Mouse (Mus musculus) spleen, adult 2 months (tissue): ENCODE data around the gene Slc24a3. TPM values are rescaled to one million over a fixed set of nuclear protein-coding genes. Genes with fewer than 3 reads are reported as not detected.

Experiments used
- DNase-seq, 2 experiments: peaks; one replicate each; pipeline versions ENCODE4 v3.0.0 to v3.0.0-alpha.2; 2012 to 2021; ENCODE audit warnings: low spot score in 2 of 2, low read depth in 1 of 2
- H3K27ac ChIP-seq: fragments of 200-500 bp; 2 replicates; pipeline ENCODE4 v1.5.1; 2012; ENCODE audit warnings: low read length, inconsistent platforms; ENCODE audit not compliant: insufficient read depth
- H3K27me3 ChIP-seq: fragments of 200-500 bp; 2 replicates; pipeline ENCODE4 v1.6.1; 2012; ENCODE audit warnings: mild to moderate bottlenecking, moderate library complexity, low read length, inconsistent platforms; ENCODE audit not compliant: control insufficient read depth, insufficient read depth
- H3K36me3 ChIP-seq: fragments of 200-500 bp; 2 replicates; pipeline ENCODE4 v1.6.1; 2012; ENCODE audit warnings: mild to moderate bottlenecking, low read length, inconsistent platforms; ENCODE audit not compliant: control insufficient read depth, insufficient read depth
- H3K4me1 ChIP-seq: fragments of 200-500 bp; 2 replicates; pipeline ENCODE4 v1.6.1; 2011; ENCODE audit warnings: inconsistent platforms; ENCODE audit not compliant: control insufficient read depth, insufficient read depth, insufficient read length
- H3K4me3 ChIP-seq: fragments of 200-500 bp; 2 replicates; pipeline ENCODE4 v1.5.1; 2011; ENCODE audit warnings: mild to moderate bottlenecking, inconsistent platforms; ENCODE audit not compliant: insufficient read depth, insufficient read length; ENCODE audit errors: extremely low read depth
- CTCF ChIP-seq: fragments of 200-500 bp; IDR thresholded peaks from 2 replicates; pipeline ENCODE4 v1.5.1; 2011; ENCODE audit warnings: mild to moderate bottlenecking, inconsistent platforms; ENCODE audit not compliant: insufficient read depth, insufficient read length, insufficient replicate concordance; ENCODE audit errors: extremely low read depth
- POLR2A ChIP-seq: fragments of 200-500 bp; IDR thresholded peaks from 2 replicates; pipeline ENCODE4 v1.6.1; 2011; ENCODE audit warnings: low read depth, low read length, inconsistent platforms
- WGBS: fragments of 180-500 bp; shearing (Covaris S2); methylation state at CpG from one replicate; pipeline ENCODE4 v1.1.7; 2018; 5-methylcytosine and 5-hydroxymethylcytosine counted together
- polyA plus RNA-seq: library from polyadenylated mRNA; depleted of rRNA; stranded (reverse); fragments of >200 nt; gene quantifications from 2 replicates; pipeline ENCODE4 v1.2.3, GENCODE M21; 2012

The Slc24a3 gene
- polyA plus RNA-seq, 1 experiment: 1.9 TPM

DNA sequence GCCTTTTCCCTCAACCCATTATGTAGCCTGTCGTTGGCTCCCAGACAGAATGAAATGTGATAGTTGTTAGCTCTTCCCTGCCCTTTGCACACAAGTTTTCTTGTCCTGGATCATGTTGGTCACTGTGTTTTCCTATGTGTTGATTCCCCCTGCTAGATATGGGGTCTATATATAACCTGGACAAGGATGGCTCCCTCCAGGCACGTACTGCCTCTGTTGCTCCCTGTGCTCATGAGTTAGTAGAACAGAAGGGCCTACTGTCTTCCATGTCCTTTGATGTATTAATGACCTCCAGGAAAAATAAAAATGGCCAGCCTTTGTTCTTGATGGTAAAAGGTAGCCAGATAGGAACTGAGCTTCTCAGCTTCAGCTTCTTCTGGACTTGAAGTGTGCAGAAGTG, 251.5 kb downstream of the Slc24a3 start:
- Histone ChIP-seq H3K4me1 (no peaks in the 10 kb centered on the region), H3K36me3 (no peaks in the 10 kb centered on the region), H3K27ac (no peak overlapping the region), H3K27me3 (no peaks in the 10 kb centered on the region), H3K4me3 (no peak overlapping the region)
- DNase-seq: no peak
- no peak for TF ChIP-seq POLR2A
- no peak for TF ChIP-seq CTCF
- 83% methylated on average over 2 of the region's 2 CpGs for WGBS

DNA sequence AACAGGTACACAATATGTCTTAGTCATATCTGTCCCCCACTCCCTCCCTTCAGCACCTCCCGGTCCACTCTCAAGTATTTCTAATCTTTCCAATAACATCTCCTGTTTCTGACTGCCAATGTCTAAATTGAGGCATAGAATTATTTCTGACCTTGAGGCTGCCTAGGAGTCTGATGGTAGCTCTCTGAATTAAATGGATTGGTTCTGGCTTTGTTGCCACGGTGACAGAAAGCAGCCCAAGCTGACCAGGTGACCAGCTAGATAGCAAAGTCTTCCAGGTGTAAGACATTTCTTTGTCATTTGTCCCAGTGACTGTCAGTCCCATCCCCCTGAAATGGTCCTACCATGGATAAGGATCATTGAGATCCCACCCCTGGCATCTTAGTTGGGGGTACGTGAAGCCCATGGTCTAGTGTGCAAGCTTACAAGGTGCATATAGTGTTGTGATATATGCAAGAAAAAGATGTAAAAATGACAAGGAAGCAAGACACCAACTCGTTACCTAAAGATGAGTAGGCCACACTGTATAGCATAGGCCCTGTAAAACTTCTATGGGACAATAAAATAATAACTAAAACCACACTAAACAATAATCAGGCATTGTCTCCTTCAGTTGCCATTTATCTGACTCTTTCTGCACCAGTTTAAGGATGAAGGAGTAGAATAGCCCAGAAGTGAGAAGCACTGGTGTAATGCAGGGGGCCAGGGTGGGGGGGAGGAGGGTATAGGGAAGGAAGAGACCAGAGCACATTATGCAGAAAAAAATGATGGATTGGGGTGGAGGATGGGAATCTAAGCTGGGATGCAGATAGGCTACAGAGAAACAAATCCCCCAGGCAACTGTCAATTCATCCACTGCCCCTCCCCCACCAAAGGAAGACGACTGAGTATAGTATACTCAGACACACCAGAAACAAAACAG, 253.7 kb downstream of the Slc24a3 start:
- no peaks in the 10 kb centered on the region for H3K4me1 ChIP-seq
- no peaks in the 10 kb centered on the region for H3K27me3 ChIP-seq
- no peaks in the 10 kb centered on the region for H3K36me3 ChIP-seq
- 85% methylated on average over 5 of the region's 5 CpGs for WGBS
- H3K4me3 ChIP-seq: no peak overlapping the region
- no peak overlapping the region for H3K27ac ChIP-seq
- no peak for DNase-seq
- TF ChIP-seq POLR2A: no peak
- TF ChIP-seq CTCF: no peak

DNA sequence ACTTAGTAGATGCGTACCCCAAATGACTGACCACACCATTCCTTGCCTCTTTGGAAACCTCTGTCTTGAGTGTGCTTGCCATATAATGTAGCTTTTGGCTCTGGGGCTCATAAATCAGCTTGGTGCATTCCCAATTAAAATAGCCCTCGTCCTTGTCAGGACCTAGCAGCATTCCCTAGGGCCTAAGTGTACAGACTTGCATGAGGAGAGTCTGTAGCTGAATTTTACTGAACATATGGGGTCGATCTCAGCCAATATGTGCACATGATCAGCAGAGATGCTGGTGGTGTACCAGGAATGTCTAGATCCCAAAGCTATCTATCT, 254.3 kb downstream of the Slc24a3 start:
- H3K4me3 ChIP-seq: no peak overlapping the region
- TF ChIP-seq POLR2A (no peak), CTCF (no peak)
- H3K36me3 ChIP-seq: no peaks in the 10 kb centered on the region
- H3K4me1 ChIP-seq: no peaks in the 10 kb centered on the region
- no peaks in the 10 kb centered on the region for H3K27me3 ChIP-seq
- H3K27ac ChIP-seq: no peak overlapping the region
- DNase-seq: no peak
- 79% methylated on average over 3 of the region's 3 CpGs for WGBS

DNA sequence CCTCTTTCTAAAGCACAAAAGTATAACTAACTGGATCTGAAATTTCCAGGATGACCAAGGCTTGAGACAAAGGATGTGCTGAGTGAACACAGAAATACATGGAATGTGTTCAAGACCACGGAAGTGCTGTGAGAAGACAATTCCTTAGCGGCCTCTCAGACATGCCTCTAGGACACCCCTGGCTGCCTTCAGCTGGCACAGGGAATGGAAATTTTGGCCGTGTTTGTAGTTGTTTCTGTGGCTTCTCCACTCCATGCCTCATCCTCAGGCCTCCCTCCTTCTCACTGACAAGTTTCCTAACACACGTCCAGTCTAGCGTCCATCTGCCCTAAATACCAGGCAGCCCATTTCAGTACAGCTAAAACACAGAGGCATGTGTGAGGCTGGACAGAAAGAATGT, 262.4 kb downstream of the Slc24a3 start:
- Histone ChIP-seq H3K36me3 (no peaks in the 10 kb centered on the region), H3K4me3 (no peak overlapping the region), H3K4me1 (no peaks in the 10 kb centered on the region), H3K27ac (no peak overlapping the region), H3K27me3 (no peaks in the 10 kb centered on the region)
- no peak for DNase-seq
- no peak for TF ChIP-seq CTCF
- no peak for TF ChIP-seq POLR2A
- WGBS: 89% methylated on average over 5 of the region's 5 CpGs

DNA sequence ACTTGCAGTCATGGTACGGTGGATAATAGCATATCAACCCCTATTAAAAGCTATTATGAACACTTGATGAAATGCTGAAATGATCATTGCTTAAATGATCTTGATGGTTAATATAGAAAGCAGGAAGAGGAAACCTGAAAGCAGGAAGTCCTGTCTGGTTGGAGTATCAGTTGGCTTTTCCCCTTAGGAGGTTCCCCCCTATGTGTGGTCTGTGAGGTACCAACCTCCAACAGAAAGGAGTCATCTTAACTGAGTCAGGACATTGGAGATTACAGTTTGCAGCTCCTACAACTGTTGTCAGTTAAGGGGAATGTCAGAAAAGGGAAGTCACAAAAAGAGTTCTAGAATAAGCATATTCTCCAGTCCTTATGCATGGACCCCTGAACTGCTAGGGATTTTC, 266.5 kb downstream of the Slc24a3 start:
- H3K27me3 ChIP-seq: no peaks in the 10 kb centered on the region
- 88% methylated on average over 1 of the region's 1 CpGs for WGBS
- H3K27ac ChIP-seq: no peak overlapping the region
- TF ChIP-seq CTCF (no peak), POLR2A (no peak)
- H3K4me3 ChIP-seq: no peak overlapping the region
- no peak for DNase-seq
- H3K4me1 ChIP-seq: no peaks in the 10 kb centered on the region
- no peaks in the 10 kb centered on the region for H3K36me3 ChIP-seq

DNA sequence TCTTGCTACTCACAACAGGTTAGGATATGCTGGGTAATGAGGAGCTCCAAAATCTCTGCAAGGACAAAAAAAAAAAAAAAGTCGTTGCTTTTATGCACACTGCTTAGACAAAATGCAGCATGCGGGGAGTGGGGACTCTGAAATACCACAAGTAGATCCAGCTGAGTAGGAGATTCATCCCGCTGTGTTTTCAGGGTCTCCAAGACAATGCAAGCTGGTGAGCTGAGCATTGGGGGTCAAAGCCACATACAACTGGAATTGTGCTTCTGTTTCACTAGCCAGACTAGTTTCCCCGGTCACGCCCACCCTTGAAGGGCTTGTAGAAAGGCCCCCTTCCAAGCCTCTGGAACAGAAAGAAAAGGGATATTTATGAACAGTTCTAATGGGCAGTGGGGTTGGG, 270.8 kb downstream of the Slc24a3 start:
- TF ChIP-seq POLR2A: no peak
- TF ChIP-seq CTCF: no peak
- no peak overlapping the region for H3K27ac ChIP-seq
- no peak overlapping the region for H3K4me3 ChIP-seq
- H3K4me1 ChIP-seq: no peaks in the 10 kb centered on the region
- no peaks in the 10 kb centered on the region for H3K36me3 ChIP-seq
- 77% methylated on average over 5 of the region's 5 CpGs for WGBS
- H3K27me3 ChIP-seq: no peaks in the 10 kb centered on the region
- no peak for DNase-seq

DNA sequence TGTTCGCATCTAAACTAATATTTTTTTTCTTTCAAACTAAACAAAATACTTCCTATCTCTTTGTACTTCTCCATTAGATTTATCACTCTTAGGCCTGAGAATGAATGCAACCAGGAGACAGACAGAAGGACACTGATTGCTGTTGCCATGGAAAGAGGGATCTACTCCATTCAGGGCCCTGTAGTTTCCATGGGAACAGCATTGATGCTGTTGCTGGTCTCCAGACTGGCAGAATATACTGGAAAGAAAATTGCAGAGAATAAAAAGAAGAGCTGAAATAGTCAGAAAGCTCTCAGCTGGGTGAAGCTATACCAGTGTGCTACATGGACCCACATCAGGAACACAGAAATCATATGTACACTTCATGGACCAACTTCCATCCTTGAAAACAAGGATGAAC, 272.2 kb downstream of the Slc24a3 start:
- H3K36me3 ChIP-seq: no peaks in the 10 kb centered on the region
- 93% methylated on average over 1 of the region's 1 CpGs for WGBS
- no peaks in the 10 kb centered on the region for H3K4me1 ChIP-seq
- no peaks in the 10 kb centered on the region for H3K27me3 ChIP-seq
- H3K27ac ChIP-seq: no peak overlapping the region
- no peak overlapping the region for H3K4me3 ChIP-seq
- DNase-seq: no peak
- no peak for TF ChIP-seq POLR2A
- TF ChIP-seq CTCF: no peak
